Mouse (Mus musculus): ENCODE data around the gene Six1.

Six1 gene

GRCm38 (mm10) chr12:73042903-73043302 lies 10.8 kb downstream of the Six1 start:
- POLR2A ChIA-PET, result interaction anchor here in 2 of 4 experiments (1.3 to 2.8 kb wide), 5 partner anchors 8 to 46 kb away, joined by 3 to 12 read pairs (median 7); partner anchors contain the start of gene Six1 (in 1 of the 2)
- CTCF ChIA-PET, result interaction anchor here in 2 of 4 experiments (0.5 to 1.9 kb wide), 2 partner anchors 16 to 511 kb away, joined by 6 read pairs; no protein-coding TSS in a partner anchor

- ChIA-PET CTCF (no interaction called here), POLR2A (interaction anchor here in 1 of 4 experiments (1.0 to 2.8 kb wide), 4 partner anchors 13 to 54 kb away, joined by 3 to 12 read pairs (median 4); no protein-coding TSS in a partner anchor)
Observed at GRCm38 (mm10) chr12:73042406-73042805, 11.3 kb downstream of the Six1 start.

- POLR2A ChIA-PET, result interaction anchor here in 3 of 4 experiments (0.6 to 1.5 kb wide), 7 partner anchors 12 to 299 kb away, joined by 3 read pairs; partner anchors contain the start of genes Six1 (in 1 of the 3) and Six4 (in 1 of the 3)
- CTCF ChIA-PET, result interaction anchor here in 1 of 4 experiments (0.7 kb wide), 1 partner anchor 1022 kb away, joined by 3 read pairs; no protein-coding TSS in a partner anchor
Observed at GRCm38 (mm10) chr12:73041256-73041630, 12.4 kb downstream of the Six1 start.

- POLR2A ChIA-PET, result interaction anchor here in 3 of 4 experiments (0.6 to 1.9 kb wide), 10 partner anchors 12 to 298 kb away, joined by 3 to 7 read pairs (median 3); partner anchors contain the start of genes Six4 (in 2 of the 3) and Six1 (in 1 of the 3)
- CTCF ChIA-PET, result interaction anchor here in 3 of 4 experiments (0.6 to 1.2 kb wide), 4 partner anchors 19 to 1022 kb away, joined by 3 to 4 read pairs (median 3); no protein-coding TSS in a partner anchor
Observed at GRCm38 (mm10) chr12:73040563-73041255, 13.0 kb downstream of the Six1 start.

- CTCF ChIA-PET, result interaction anchor here in 3 of 4 experiments (0.7 to 1.2 kb wide), 3 partner anchors 19 to 115 kb away, joined by 3 to 4 read pairs (median 3); no protein-coding TSS in a partner anchor
- POLR2A ChIA-PET, result interaction anchor here in 3 of 4 experiments (0.7 to 1.9 kb wide), 5 partner anchors 13 to 73 kb away, joined by 3 to 7 read pairs (median 3); partner anchors contain the start of genes Six1 (in 1 of the 3) and Six4 (in 1 of the 3)
Observed at GRCm38 (mm10) chr12:73039939-73040562, 13.6 kb downstream of the Six1 start.

GRCm38 (mm10) chr12:73038992-73039938 lies 14.4 kb downstream of the Six1 start:
- ChIA-PET POLR2A (interaction anchor here in 2 of 4 experiments (1.0 to 1.9 kb wide), 3 partner anchors 13 to 46 kb away, joined by 3 to 7 read pairs (median 3); partner anchors contain the start of gene Six1 (in 1 of the 2)), CTCF (interaction anchor here in 3 of 4 experiments (0.7 to 1.2 kb wide), 3 partner anchors 18 to 114 kb away, joined by 3 to 4 read pairs (median 3); no protein-coding TSS in a partner anchor)

- ChIA-PET POLR2A (interaction anchor here in 1 of 4 experiments (0.6 kb wide), 1 partner anchor 23 kb away, joined by 13 read pairs; no protein-coding TSS in a partner anchor), CTCF (no interaction called here)
Observed at GRCm38 (mm10) chr12:73038441-73038991, 15.2 kb downstream of the Six1 start.

- CTCF ChIA-PET, result no interaction called here
- POLR2A ChIA-PET, result no interaction called here
Observed at GRCm38 (mm10) chr12:73037385-73038160, 16.1 kb downstream of the Six1 start.

- ChIA-PET POLR2A (interaction anchor here (0.6 to 2.8 kb wide), 22 partner anchors 8 to 1186 kb away, joined by 3 to 17 read pairs (median 4); partner anchors contain the start of genes Mnat1 (in 1 of the 4), Six1 (in 1 of the 4), Six4 (in 1 of the 4) and Slc38a6 (in 1 of the 4)), CTCF (interaction anchor here (0.5 to 2.1 kb wide), 15 partner anchors 10 to 677 kb away, joined by 3 to 15 read pairs (median 4); no protein-coding TSS in a partner anchor)
Observed at GRCm38 (mm10) chr12:73034901-73035895, 18.5 kb downstream of the Six1 start.

GRCm38 (mm10) chr12:73032665-73033064 lies 21.0 kb downstream of the Six1 start:
- CTCF ChIA-PET, result interaction anchor here in 1 of 4 experiments (0.9 to 1.4 kb wide), 2 partner anchors 12 to 27 kb away, joined by 3 to 4 read pairs; no protein-coding TSS in a partner anchor
- POLR2A ChIA-PET, result interaction anchor here in 1 of 4 experiments (0.7 kb wide), 1 partner anchor 147 kb away, joined by 3 read pairs; no protein-coding TSS in a partner anchor

GRCm38 (mm10) chr12:73031315-73031714 lies 22.4 kb downstream of the Six1 start:
- CTCF ChIA-PET, result no interaction called here
- POLR2A ChIA-PET, result no interaction called here

GRCm38 (mm10) chr12:73025490-73025889 lies 28.2 kb downstream of the Six1 start:
- ChIA-PET CTCF (interaction anchor here in 3 of 4 experiments (0.7 to 1.6 kb wide), 5 partner anchors 9 to 492 kb away, joined by 3 to 5 read pairs (median 4); no protein-coding TSS in a partner anchor), POLR2A (interaction anchor here in 1 of 4 experiments (0.6 to 1.4 kb wide), 2 partner anchors 293 to 525 kb away, joined by 3 read pairs; no protein-coding TSS in a partner anchor)

- ChIA-PET CTCF (interaction anchor here (0.5 to 3.3 kb wide), 56 partner anchors 9 to 559 kb away, joined by 3 to 67 read pairs (median 4); partner anchors contain the start of genes Six1 (in 1 of the 4) and Six4 (in 1 of the 4)), POLR2A (interaction anchor here in 2 of 4 experiments (0.6 to 1.4 kb wide), 6 partner anchors 14 to 496 kb away, joined by 3 to 5 read pairs (median 4); no protein-coding TSS in a partner anchor)
Observed at GRCm38 (mm10) chr12:73020941-73021340, 32.7 kb downstream of the Six1 start.

- POLR2A ChIA-PET, result interaction anchor here in 3 of 4 experiments (0.6 to 1.4 kb wide), 7 partner anchors 10 to 497 kb away, joined by 3 to 5 read pairs (median 4); partner anchors contain the start of gene Mnat1 (in 1 of the 3)
- CTCF ChIA-PET, result interaction anchor here (0.6 to 3.3 kb wide), 51 partner anchors 8 to 559 kb away, joined by 3 to 67 read pairs (median 4); partner anchors contain the start of genes Six1 (in 1 of the 4) and Six4 (in 1 of the 4)
Observed at GRCm38 (mm10) chr12:73020422-73020821, 33.3 kb downstream of the Six1 start.

GRCm38 (mm10) chr12:73018838-73019237 lies 34.8 kb downstream of the Six1 start:
- CTCF ChIA-PET, result interaction anchor here in 1 of 4 experiments (3.3 kb wide), 1 partner anchor 499 kb away, joined by 67 read pairs; no protein-coding TSS in a partner anchor
- POLR2A ChIA-PET, result no interaction called here
